Mouse (Mus musculus) spleen, adult 10 weeks (tissue): ENCODE results near the gene Arl3. TPM values are rescaled to one million over a fixed set of nuclear protein-coding genes. Genes with fewer than 3 reads are reported as not detected.

Experiments
- polyA plus RNA-seq: library from polyadenylated mRNA; stranded (reverse); fragments of 350-450 nt; fragmentation: Illumina TruSeq; extraction: RNeasy Lipid Tissue Mini Kit (QIAGEN cat#74804); gene quantifications from one replicate; pipeline ENCODE4 v1.2.3, GENCODE M21; 2015; ENCODE audit warnings: low replicate concordance; ENCODE audit not compliant: insufficient read depth

Gene Arl3
- 25.3 TPM for polyA plus RNA-seq

GRCm38 (mm10) chr19:46572951-46573937 is at the start of gene Arl3, which contains the start of gene Sfxn2:
Gene Arl3, minus strand, starts transcription at chr19:46573198.
Gene Sfxn2, plus strand, starts transcription at chr19:46573365.

GRCm38 (mm10) chr19:46598720-46599252 is 25.8 kb upstream of the Arl3 start, which contains the start of gene Wbp1l:
Gene Wbp1l, plus strand, starts transcription at chr19:46599084.

GRCm38 (mm10) chr19:46501401-46502068 is 71.5 kb downstream of the Arl3 start, which contains the start of gene Trim8:
Gene Trim8, plus strand, starts transcription at chr19:46501702.

Other genes with a start within 250 kb of the Arl3 start
- 0.83 TPM for gene Psd, start 246.0 kb downstream of the Arl3 start, polyA plus RNA-seq
- gene Fbxl15, start 245.0 kb downstream of the Arl3 start, polyA plus RNA-seq = 0.83 TPM
- gene Cuedc2, start 234.5 kb downstream of the Arl3 start, polyA plus RNA-seq = 38.1 TPM
- gene Mfsd13a, start 232.1 kb downstream of the Arl3 start, polyA plus RNA-seq = 0.54 TPM
- gene 2310034G01Rik, start 222.9 kb downstream of the Arl3 start, polyA plus RNA-seq = 0.40 TPM
- gene Actr1a, start 177.4 kb downstream of the Arl3 start, polyA plus RNA-seq = 78.5 TPM
- gene Sufu, start 176.3 kb downstream of the Arl3 start, polyA plus RNA-seq = 18.2 TPM
- 13.0 TPM for gene Trim8, start 71.5 kb downstream of the Arl3 start, polyA plus RNA-seq
- gene Sfxn2, start 167 bp upstream of the Arl3 start, polyA plus RNA-seq = 15.1 TPM
- gene Wbp1l, start 25.9 kb upstream of the Arl3 start, polyA plus RNA-seq = 35.8 TPM
- gene Cyp17a1, start 100.0 kb upstream of the Arl3 start, polyA plus RNA-seq = 0.12 TPM
- 19.2 TPM for gene Borcs7, start 116.7 kb upstream of the Arl3 start, polyA plus RNA-seq
- 28.0 TPM for gene As3mt, start 134.3 kb upstream of the Arl3 start, polyA plus RNA-seq
- 2.2 TPM for gene Cnnm2, start 188.4 kb upstream of the Arl3 start, polyA plus RNA-seq